Mouse (Mus musculus) thymus, adult 2 months (tissue): ENCODE measurements around the gene Chd5. TPM values are rescaled to one million over a fixed set of nuclear protein-coding genes. Genes with fewer than 3 reads are reported as not detected.

ENCODE experiments used
- DNase-seq: peaks from one replicate; pipeline ENCODE4 v3.0.0; 2021
- H3K27ac ChIP-seq: fragments of 200-500 bp; 2 replicates; pipeline ENCODE4 v1.5.1; 2012; ENCODE audit warnings: low read length, control low read depth; ENCODE audit not compliant: control insufficient read depth, insufficient read depth
- H3K27me3 ChIP-seq: fragments of 200-500 bp; 2 replicates; pipeline ENCODE4 v1.6.1; 2012; ENCODE audit warnings: mild to moderate bottlenecking, low read length, moderate library complexity, mixed read lengths; ENCODE audit not compliant: control insufficient read depth, insufficient read depth
- H3K36me3 ChIP-seq: fragments of 200-500 bp; 2 replicates; pipeline ENCODE4 v1.6.1; 2012; ENCODE audit warnings: mild to moderate bottlenecking, low read length, moderate library complexity; ENCODE audit not compliant: control insufficient read depth, insufficient read depth
- H3K4me1 ChIP-seq: fragments of 200-500 bp; replicated peaks from 2 replicates; pipeline ENCODE4 v1.6.1; 2012; ENCODE audit warnings: low read length; ENCODE audit not compliant: control insufficient read depth, insufficient read depth
- H3K4me3 ChIP-seq: fragments of 200-500 bp; 2 replicates; pipeline ENCODE4 v1.5.1; 2012; ENCODE audit warnings: mild to moderate bottlenecking, low read length, control low read depth, moderate library complexity; ENCODE audit not compliant: control insufficient read depth, insufficient read depth
- CTCF ChIP-seq: fragments of 200-500 bp; IDR thresholded peaks from 2 replicates; pipeline ENCODE4 v1.5.1; 2012; ENCODE audit warnings: mild to moderate bottlenecking, control low read depth, low read length, moderate library complexity, borderline replicate concordance; ENCODE audit not compliant: control insufficient read depth, poor library complexity, insufficient read depth; ENCODE audit errors: extremely low read depth
- POLR2A ChIP-seq: fragments of 200-500 bp; IDR thresholded peaks from 2 replicates; pipeline ENCODE4 v1.6.1; 2012; ENCODE audit warnings: mild to moderate bottlenecking, low read length, control low read depth, moderate library complexity; ENCODE audit not compliant: control insufficient read depth, poor library complexity, insufficient read depth; ENCODE audit errors: extremely low read depth
- WGBS: fragments of 180-500 bp; shearing (Covaris S2); methylation state at CpG from one replicate; pipeline ENCODE4 v1.1.7; 2018; 5-methylcytosine and 5-hydroxymethylcytosine counted together
- polyA plus RNA-seq: library from polyadenylated mRNA; depleted of rRNA; stranded (reverse); fragments of >200 nt; gene quantifications from 2 replicates; pipeline ENCODE4 v1.2.3, GENCODE M21; 2012

Chd5 gene
- polyA plus RNA-seq, 1 experiment = 0.16 TPM

GRCm38 (mm10) chr4:152344651-152345050 is 6.2 kb downstream of the Chd5 start:
- WGBS = 48% methylated on average over 7 of the region's 7 CpGs

DNA sequence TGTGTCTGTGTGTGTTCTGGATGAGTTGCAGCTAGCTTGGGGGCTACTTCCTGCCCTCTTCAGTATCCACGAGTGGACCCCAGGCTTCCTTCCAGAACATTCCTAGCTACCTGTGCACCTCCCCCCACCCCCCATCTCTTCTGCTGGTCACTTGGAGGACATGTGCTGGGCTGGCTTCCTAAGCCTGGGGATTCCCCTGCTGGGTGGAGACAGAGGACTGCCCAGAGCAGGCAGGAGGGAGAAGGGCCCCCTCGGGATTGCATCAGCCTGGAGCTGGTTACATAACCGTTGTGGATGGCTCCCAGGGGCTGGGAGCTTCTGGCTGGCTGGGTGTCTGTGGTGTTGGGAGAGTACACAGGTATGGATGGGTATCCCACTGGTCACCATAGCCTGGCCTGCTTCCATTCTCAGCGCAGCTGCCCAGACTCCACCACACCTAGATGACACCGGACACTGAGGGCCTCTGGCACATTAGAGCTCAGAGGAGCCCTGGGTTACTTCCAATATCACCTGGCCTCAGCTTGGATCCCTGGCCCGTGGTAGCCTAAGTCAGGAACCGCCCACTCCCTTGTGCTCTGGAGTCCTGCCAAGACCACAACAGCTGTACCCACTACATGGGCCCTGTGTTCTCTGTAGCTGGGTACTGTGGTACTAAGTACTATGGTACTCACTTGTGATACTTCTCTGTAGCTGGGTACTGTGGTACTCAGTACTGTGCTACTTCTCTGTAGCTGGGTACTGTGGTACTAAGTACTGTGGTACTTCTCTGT is 6.9 kb downstream of the Chd5 start:
- no peaks in the 10 kb centered on the region for H3K36me3 ChIP-seq
- H3K27me3 ChIP-seq = peaks cover 4% of the 10 kb centered on the region
- no peak overlapping the region for H3K4me3 ChIP-seq
- 38% methylated on average over 7 of the region's 7 CpGs for WGBS
- H3K27ac ChIP-seq = no peak overlapping the region
- DNase-seq = no peak
- TF ChIP-seq CTCF (no peak), POLR2A (no peak)
- H3K4me1 ChIP-seq = no peaks in the 10 kb centered on the region

More at GRCm38 (mm10) chr4:152344651-152345050, 6.2 kb downstream of the Chd5 start:
- H3K4me1 ChIP-seq = no peaks in the 10 kb centered on the region
- no peaks in the 10 kb centered on the region for H3K36me3 ChIP-seq
- H3K27ac ChIP-seq = no peak overlapping the region
- TF ChIP-seq CTCF = no peak
- TF ChIP-seq POLR2A = no peak
- no peak for DNase-seq
- H3K4me3 ChIP-seq = no peak overlapping the region
- H3K27me3 ChIP-seq = peaks cover 6% of the 10 kb centered on the region

- peaks cover 4% of the 10 kb centered on the region; the same call in 1 of the 2 replicates for H3K27me3 ChIP-seq
- 3% methylated on average over 17 of the region's 17 CpGs for WGBS
- H3K4me3 ChIP-seq = no peak overlapping the region
- TF ChIP-seq CTCF (no peak), POLR2A (no peak)
- H3K27ac ChIP-seq = no peak overlapping the region
- no peaks in the 10 kb centered on the region for H3K36me3 ChIP-seq
- no peaks in the 10 kb centered on the region for H3K4me1 ChIP-seq
- no peak for DNase-seq
Measured at GRCm38 (mm10) chr4:152349837-152350381, 11.5 kb downstream of the Chd5 start.

DNA sequence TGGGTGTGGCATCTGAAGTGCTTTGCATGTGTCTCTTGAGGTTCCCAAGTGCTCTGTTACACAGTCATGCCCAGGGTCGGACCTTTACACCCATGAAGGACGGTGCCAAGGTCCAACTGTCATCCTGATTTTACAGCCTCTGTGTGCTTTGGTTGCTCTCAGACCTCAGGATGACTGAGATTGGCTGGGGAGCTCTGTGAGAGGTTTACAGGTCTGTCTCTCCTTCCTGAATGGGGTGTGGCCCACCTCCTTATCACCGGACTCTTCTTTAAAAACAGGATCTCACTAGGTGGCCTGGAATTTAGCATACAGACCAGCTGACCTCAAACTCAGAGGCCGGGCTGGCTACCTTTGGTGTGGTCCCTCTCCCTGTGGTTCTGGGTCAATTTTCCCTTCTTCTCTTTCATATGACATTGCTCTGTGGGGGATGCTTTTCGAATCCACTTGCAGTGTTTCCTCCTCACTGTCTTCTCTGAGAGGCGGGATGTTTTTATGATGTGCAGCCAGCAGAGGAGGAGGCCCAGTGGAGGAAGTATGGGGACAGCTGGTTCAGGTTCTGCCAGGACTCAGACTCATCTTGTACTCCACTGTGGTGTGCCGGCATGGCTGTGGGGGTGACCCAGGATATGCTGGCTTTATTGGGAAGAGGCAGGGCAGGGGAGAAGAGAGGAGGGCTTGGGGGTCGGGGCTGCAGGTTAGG is 12.4 kb downstream of the Chd5 start:
- 34% methylated on average over 8 of the region's 8 CpGs for WGBS
- TF ChIP-seq POLR2A (no peak), CTCF (no peak)
- H3K27me3 ChIP-seq = peaks cover 4% of the 10 kb centered on the region; the same call in 1 of the 2 replicates
- no peaks in the 10 kb centered on the region for H3K4me1 ChIP-seq
- no peak overlapping the region for H3K4me3 ChIP-seq
- no peaks in the 10 kb centered on the region for H3K36me3 ChIP-seq
- DNase-seq = no peak
- H3K27ac ChIP-seq = no peak overlapping the region

DNA sequence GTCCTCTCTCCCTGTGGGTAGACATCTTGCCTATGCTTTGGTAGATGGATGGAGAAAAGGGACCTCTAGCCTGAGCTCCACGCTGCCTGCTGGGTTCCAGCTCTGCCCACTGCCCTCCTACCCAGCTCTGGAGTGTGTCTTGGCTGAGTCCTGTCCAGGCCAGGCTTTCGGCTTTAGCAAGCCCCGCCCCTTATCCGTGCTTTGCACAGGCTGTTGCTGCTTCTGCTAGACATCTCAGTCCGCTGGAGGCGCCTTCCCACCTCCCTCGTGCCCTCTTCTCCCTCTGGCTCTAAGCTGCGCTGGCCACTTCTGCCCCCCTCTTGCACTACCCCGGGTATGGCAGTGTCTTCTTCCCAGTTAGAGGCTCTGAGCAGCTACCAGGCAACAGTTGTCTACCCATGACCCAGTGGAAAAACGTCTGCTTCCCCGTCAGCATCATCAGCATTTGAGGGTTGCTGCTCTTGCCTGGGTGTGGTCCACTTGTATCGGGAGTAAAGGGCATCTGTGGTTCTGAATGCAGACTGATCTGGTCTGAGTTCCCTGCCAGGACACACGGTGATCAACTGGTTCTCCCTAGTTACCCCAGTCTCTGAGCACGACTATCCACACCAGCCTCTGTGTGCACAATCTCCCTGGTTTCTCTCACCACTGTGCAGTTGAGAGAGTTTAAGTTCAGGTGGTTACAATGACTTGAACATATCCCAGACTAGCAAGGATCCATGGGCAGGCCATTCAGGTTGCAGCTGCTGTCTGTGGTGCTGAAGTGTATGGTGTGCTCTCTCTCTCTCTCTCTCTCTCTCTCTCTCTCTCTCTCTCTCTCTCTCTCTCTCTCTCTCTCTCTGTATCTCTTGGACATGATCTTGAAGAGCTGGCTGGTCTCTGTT is 13.2 kb downstream of the Chd5 start:
- 25% methylated on average over 14 of the region's 14 CpGs for WGBS
- Histone ChIP-seq H3K36me3 (no peaks in the 10 kb centered on the region), H3K4me3 (no peak overlapping the region), H3K27me3 (peaks cover 4% of the 10 kb centered on the region; the same call in 1 of the 2 replicates), H3K4me1 (no peaks in the 10 kb centered on the region), H3K27ac (no peak overlapping the region)
- no peak for TF ChIP-seq POLR2A
- no peak for TF ChIP-seq CTCF
- no peak for DNase-seq

GRCm38 (mm10) chr4:152353886-152354637 is 15.6 kb downstream of the Chd5 start:
- no peak overlapping the region for H3K4me3 ChIP-seq
- H3K27ac ChIP-seq = no peak overlapping the region
- peaks cover 4% of the 10 kb centered on the region; the same call in 1 of the 2 replicates for H3K27me3 ChIP-seq
- 79% methylated on average over 14 of the region's 14 CpGs for WGBS
- no peak for TF ChIP-seq POLR2A
- no peak for TF ChIP-seq CTCF
- DNase-seq = no peak
- H3K4me1 ChIP-seq = no peaks in the 10 kb centered on the region
- H3K36me3 ChIP-seq = no peaks in the 10 kb centered on the region
